Mouse (Mus musculus): ENCODE measurements around the gene Lrrn1. TPM values are rescaled to one million over a fixed set of nuclear protein-coding genes. Genes with fewer than 3 reads are reported as not detected.

The Lrrn1 gene
- total RNA-seq, 2 experiments from 2014 or later: 54.9 to 59.1 TPM

DNA sequence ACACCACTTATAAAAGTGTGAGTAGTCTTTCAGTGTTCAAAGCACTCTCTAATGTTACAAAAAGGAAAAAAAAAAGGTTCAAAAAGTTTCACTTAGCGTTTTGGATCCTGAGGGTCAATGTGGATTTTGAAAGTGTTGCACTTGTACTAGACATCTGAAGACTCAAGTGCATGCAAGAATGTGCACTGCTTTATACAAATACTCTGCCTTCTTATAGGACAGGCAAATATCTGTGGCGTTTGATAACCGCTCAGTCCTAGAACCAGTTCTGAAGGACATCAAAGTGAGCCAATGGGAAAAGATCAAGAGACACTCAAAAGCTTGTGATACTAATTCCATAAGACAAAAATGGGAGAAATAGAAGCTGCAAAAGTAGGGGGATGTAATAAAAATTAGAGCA, 45.0 kb downstream of the Lrrn1 start:
- DNase-seq (ENCODE audit: low spot score in 2 of 2): no peak
- intact Hi-C loops (cut with DNase I): no loop called here

DNA sequence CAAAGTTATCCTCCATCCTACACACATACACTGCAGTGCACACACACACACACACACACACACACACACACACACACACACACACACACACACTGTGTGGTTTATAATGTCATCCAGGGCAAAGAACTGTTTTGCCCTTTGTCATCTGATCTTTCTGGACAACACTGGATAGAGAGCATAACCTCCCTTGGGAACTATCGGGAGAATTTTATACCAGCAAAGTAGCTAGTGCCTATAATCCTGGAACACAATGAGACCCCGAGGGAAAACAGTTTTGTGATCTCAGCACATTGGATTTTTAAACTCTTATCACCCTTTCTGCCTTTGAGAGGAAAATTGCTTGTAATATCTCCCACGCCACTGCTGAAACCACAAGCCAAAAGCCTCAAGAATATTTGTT, 45.8 kb downstream of the Lrrn1 start:
- no peak for DNase-seq (ENCODE audit: low spot score in 2 of 2)
- intact Hi-C loops (cut with DNase I): no loop called here

DNA sequence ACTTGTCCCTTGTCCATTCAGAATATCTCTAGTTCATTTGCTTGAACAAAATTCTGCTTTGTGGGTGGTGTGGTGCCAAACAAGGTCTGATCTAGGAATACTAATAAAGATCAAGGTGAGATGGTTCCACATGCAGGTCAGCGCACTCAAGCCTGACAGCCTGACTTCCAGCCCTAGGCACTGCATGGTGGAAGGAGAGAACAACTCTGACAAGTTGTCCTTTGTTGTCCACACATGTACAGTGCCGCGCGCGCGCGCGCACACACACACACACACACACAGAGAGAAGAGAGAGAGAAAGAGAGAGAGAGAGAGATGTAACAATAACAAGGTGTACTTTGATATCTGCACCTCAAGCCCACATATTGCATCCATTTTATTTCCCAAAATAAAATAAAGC, 47.7 kb downstream of the Lrrn1 start:
- intact Hi-C loops (cut with DNase I): no loop called here
- DNase-seq (ENCODE audit: low spot score in 2 of 2): no peak

DNA sequence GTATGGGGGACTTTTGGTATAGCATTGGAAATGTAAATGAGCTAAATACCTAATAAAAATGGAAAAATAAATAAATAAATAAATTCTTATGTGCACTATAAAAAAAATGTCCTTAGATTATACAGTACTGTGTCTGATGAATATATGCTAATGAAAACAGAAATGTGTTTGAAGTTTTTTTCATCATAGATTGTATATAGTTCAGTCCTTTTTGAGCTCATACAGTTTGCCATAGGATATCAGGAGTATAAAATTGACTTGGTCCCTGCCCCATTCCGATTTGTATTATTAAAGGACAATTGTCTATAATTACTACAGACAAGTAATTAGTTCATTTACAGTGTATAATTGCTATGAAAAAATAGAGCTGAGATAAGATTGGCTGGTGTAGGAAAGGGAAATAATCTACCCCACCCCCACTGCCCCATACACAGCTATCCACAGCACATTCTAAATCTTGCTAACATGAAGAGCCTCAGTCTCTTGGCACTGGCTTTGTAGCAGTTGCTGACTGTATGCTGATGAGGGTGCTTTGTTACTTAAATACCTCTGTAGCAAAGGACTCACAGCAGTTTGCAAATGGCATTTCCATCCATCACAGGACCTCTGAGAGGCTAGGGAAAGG, 54.3 kb downstream of the Lrrn1 start:
- intact Hi-C loops (cut with DNase I): no loop called here
- DNase-seq (ENCODE audit: low spot score in 2 of 2): no peak

DNA sequence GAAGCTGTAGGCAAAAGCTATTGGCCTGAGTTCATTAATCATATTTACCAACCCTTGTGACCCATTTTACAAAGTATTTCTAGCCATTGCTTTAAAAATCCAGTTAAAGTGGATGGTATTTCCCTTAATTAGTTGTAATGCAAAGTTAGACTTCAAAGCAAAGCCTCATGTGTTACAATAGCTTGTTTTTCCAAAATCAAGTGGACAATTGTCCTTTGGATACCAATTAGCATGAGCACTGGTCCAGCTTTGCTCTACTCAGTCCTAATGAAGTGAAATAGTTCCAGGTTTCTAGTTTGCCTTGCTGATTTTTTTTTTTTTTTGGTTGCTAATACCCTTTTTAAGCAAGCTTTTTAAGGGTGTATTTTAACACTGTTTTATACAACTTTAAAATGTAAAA, 75.6 kb downstream of the Lrrn1 start:
- intact Hi-C loops (cut with DNase I): no loop called here
- DNase-seq (ENCODE audit: low spot score in 2 of 2): no peak

DNA sequence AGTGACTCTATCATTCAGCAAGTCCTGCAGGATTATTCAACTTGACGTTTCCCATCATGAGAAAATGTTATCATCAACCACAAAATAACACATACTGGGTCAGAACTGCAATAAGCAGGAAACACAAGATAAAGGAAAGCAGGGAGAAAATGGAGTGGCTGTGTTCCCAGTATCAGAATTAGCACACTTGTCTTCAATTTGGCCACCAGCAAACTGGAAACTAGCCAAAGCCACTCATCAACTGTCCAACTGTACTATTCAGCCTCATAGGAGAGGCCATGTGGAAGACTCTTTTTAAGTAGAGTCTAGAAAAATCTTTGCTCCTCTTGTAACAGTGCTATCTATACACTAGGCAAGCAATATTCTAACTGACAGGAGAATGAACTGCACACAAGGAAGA, 84.7 kb downstream of the Lrrn1 start:
- intact Hi-C loops (cut with DNase I): no loop called here
- DNase-seq (ENCODE audit: low spot score in 2 of 2): no peak

All from left cerebral cortex, postnatal 25 days (tissue).